ENCODE assay signal across 29 mouse cellular contexts in the genomic region with DNA sequence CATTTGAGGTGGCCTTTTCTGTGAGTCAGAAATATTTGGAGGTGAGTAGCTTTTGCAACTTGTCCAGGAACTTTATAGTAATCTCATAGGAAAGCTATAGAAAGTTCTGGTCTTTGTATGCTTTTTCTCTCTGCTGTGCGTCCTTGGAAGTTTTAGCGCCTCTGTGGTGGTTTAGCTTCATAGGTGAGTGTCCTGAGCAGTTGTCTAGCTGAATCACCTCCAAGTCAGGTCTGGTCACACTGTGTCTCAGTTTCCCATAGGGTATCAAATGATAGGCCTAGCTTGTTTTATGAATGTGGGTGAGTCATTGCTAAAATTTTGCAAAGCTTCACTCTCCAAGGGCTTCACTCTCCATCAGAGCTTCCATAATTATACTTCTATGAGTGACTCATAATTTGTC.
"Had no signal": no experiment of that assay in that cellular context is flagged by ENCODE, and none has a peak within 500 bp of the region (broad histone marks: within the 10 kb centered on the region; RNA-seq: fewer than 3 reads in every experiment).

No protein-coding gene starts in this region.

- H3K4me2 ChIP-seq: heart, embryonic 11.5 days; heart, embryonic 13.5 days; heart, embryonic 15.5 days; hindbrain, embryonic 12.5 days; hindbrain, embryonic 14.5 days; intestine, embryonic 15.5 days; kidney, embryonic 15.5 days; limb, embryonic 13.5 days; limb, embryonic 15.5 days; liver, embryonic 12.5 days had no signal

- H3K4me1 ChIP-seq: heart, embryonic 13.5 days; heart, embryonic 15.5 days; hindbrain, embryonic 12.5 days; intestine, embryonic 15.5 days; kidney, embryonic 15.5 days; limb, embryonic 13.5 days; limb, embryonic 15.5 days; liver, embryonic 12.5 days had no signal

- H3K4me3 ChIP-seq: gastrocnemius, adult 2 months; heart, adult 2 months; heart, embryonic 13.5 days; heart, embryonic 15.5 days; hindbrain, embryonic 10.5 days; hindbrain, embryonic 12.5 days; intestine, embryonic 15.5 days; kidney, embryonic 15.5 days; layer of hippocampus, adult 2 months; limb, embryonic 13.5 days; limb, embryonic 15.5 days; liver, embryonic 12.5 days had no signal

- H3K27ac ChIP-seq: heart, adult 2 months; heart, embryonic 13.5 days; heart, embryonic 15.5 days; hindbrain, embryonic 10.5 days; hindbrain, embryonic 12.5 days; hindbrain, embryonic 14.5 days; intestine, embryonic 15.5 days; kidney, embryonic 15.5 days; layer of hippocampus, adult 2 months; limb, embryonic 13.5 days; limb, embryonic 15.5 days; liver, embryonic 12.5 days; liver, embryonic 14.5 days had no signal

- ATAC-seq: hindbrain, embryonic 16.5 days; inflammation-experienced regulatory T-cells, adult 6 months; intestine, embryonic 15.5 days; intestine, postnatal 0 days; liver, embryonic 12.5 days had no signal

- DNase-seq: gastrocnemius, adult 2 months; gastrocnemius, postnatal 10 days; gastrocnemius, postnatal 25 days; heart, adult 2 months; heart, postnatal 14 days; heart, postnatal 4 days; kidney, adult 18-20 months; kidney, adult 8-10 months; kidney, postnatal 10 days; kidney, postnatal 25 days; kidney, postnatal 4 days; layer of hippocampus, postnatal 36 days; left cerebral cortex, postnatal 4 days had no signal

- H3K9ac ChIP-seq: heart, embryonic 13.5 days; heart, embryonic 15.5 days; hindbrain, embryonic 12.5 days; hindbrain, embryonic 14.5 days; intestine, embryonic 15.5 days; kidney, embryonic 15.5 days; limb, embryonic 13.5 days; limb, embryonic 15.5 days; liver, embryonic 12.5 days; liver, embryonic 14.5 days had no signal

- H3K36me3 ChIP-seq: heart, embryonic 13.5 days; heart, embryonic 15.5 days; hindbrain, embryonic 10.5 days; hindbrain, embryonic 12.5 days; intestine, embryonic 15.5 days; kidney, embryonic 15.5 days; limb, embryonic 13.5 days; limb, embryonic 15.5 days; liver, embryonic 12.5 days had no signal

- H3K9me3 ChIP-seq: heart, embryonic 13.5 days; heart, embryonic 15.5 days; hindbrain, embryonic 10.5 days; hindbrain, embryonic 12.5 days; intestine, embryonic 15.5 days; kidney, embryonic 15.5 days; limb, embryonic 13.5 days; limb, embryonic 15.5 days; liver, embryonic 12.5 days had no signal

- H3K27me3 ChIP-seq: heart, embryonic 13.5 days; heart, embryonic 15.5 days; hindbrain, embryonic 12.5 days; intestine, embryonic 15.5 days; kidney, embryonic 15.5 days; limb, embryonic 13.5 days; limb, embryonic 15.5 days; liver, embryonic 12.5 days had no signal
